Mouse (Mus musculus): ENCODE data around the gene Psmd7.

GRCm38 (mm10) chr8:107597731-107598130 is 9.5 kb upstream of the Psmd7 start:
- TF ChIP-seq CTCF (conservative IDR thresholded peaks at IDR 0.05; ENCODE audit: low read length) (no peak), NANOG (IDR thresholded peaks at IDR 0.05; ENCODE audit: borderline replicate concordance, low read length) (no peak), POU5F1 (IDR thresholded peaks at IDR 0.05; ENCODE audit: borderline replicate concordance, low read length) (no peak)

Data from E14TG2a.4 (cell line).